Mouse (Mus musculus): ENCODE data around the gene Eif3b. TPM values are rescaled to one million over a fixed set of nuclear protein-coding genes. Genes with fewer than 3 reads are reported as not detected.
"Not testable (repeated sequence)": the region's sequence is repeated elsewhere in the genome, so short reads cannot be mapped to it uniquely, and the experiment has no call there.

The Eif3b gene
- total RNA-seq, 2 experiments from 2014 or later = 83.9 to 86.7 TPM

GRCm38 (mm10) chr5:140455466-140455865, 36.3 kb downstream of the Eif3b start:
- no peak for DNase-seq (ENCODE audit: low spot score in 2 of 2)
- no peak overlapping the region for H3K27ac ChIP-seq
- no peak for TF ChIP-seq CTCF (conservative IDR thresholded peaks at IDR 0.05)
- H3K4me3 ChIP-seq = no peak overlapping the region

DNA sequence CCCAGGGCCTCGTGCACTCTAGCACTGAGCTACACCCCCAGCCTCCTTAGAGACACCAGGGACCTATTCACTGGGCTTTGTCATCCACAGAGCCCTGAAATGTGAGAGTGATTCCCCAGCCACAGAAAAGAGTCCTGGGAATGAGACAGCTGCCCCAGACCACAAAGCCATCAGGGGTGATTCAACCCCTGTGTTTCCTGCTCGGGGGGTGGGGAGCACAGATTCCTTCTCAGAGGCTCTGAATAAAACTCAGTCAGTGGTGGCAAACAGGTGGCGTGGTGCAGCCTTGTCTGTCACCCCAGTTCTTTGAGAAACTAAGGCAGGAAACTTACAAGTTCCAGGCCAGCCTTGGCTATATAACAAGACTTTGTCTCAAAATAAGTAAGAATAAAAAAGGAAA, 42.3 kb downstream of the Eif3b start:
- no peak for DNase-seq (ENCODE audit: low spot score in 2 of 2)
- Histone ChIP-seq H3K4me3 (no peak overlapping the region), H3K27ac (no peak overlapping the region)
- no peak for TF ChIP-seq CTCF (conservative IDR thresholded peaks at IDR 0.05)

DNA sequence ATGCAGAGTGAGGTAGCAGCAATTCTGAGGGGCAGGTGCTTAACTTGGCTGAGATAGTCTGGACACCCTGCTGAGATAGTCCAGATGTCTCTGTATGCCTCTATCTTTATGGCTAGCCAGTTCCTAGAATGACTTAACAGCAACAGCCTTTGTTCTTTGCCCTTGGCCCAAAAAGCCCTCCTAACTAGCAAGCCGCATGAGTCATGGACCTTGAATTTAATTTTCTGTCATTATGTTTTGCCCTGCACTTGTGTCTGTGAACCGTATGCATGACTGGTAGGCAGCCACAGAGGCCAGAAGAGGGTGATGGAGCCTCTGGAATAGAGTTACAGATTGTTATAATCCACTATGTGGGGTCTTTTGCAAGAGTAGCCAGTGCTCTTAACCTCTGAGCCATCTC, 44.0 kb downstream of the Eif3b start:
- not testable (repeated sequence) for DNase-seq (ENCODE audit: low spot score in 2 of 2); H3K4me3 ChIP-seq; H3K27ac ChIP-seq

DNA sequence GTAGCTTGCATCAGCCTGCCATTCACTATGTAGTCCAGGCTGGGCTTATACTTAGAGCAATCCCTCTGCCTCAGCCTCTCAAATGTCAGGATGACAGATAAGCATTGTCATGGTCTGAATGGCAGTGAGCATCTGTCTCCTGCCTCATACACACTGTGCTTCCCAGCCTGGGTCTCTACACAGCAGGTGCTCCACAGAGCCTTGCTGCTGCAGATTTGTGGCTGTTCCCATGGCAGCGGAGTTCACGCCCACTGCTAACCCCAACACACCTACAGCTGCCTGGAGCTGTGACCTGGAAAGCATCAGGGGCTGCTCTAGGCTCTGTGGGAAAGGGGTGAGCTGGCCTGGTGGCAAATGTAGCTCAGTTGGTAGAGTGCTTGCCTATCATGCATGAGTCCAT, 45.8 kb downstream of the Eif3b start:
- Histone ChIP-seq H3K27ac (no peak overlapping the region), H3K4me3 (no peak overlapping the region)
- no peak for DNase-seq (ENCODE audit: low spot score in 2 of 2)
- TF ChIP-seq CTCF (conservative IDR thresholded peaks at IDR 0.05) = no peak

DNA sequence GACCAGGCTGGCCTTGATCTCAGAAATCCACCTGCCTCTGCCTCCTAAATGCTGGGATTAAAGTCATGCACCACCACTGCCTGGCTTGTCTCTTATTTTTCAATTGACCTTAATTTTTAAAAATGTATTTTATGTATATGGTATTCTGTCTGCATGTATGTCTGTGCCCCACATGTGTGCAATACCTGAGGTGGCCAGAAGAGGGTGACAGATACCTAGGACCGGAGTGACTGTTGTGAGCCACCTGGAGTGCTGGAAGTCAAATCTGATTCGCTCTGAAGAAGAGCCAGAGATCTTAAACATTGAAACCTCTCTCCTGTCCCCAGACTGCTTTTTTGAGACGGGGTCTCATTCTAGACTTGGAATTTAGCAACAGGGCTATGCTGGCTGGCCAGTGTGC, 53.2 kb downstream of the Eif3b start:
- no peak overlapping the region for H3K4me3 ChIP-seq
- DNase-seq (ENCODE audit: low spot score in 2 of 2) = no peak
- peak; percentile 48 for TF ChIP-seq CTCF (conservative IDR thresholded peaks at IDR 0.05)
- H3K27ac ChIP-seq = no peak overlapping the region

- TF ChIP-seq CTCF (conservative IDR thresholded peaks at IDR 0.05) = no peak
- Histone ChIP-seq H3K27ac (no peak overlapping the region), H3K4me3 (no peak overlapping the region)
- DNase-seq (ENCODE audit: low spot score in 2 of 2) = no peak
These were observed 62.3 kb downstream of the Eif3b start for GRCm38 (mm10) chr5:140481458-140481857.

DNA sequence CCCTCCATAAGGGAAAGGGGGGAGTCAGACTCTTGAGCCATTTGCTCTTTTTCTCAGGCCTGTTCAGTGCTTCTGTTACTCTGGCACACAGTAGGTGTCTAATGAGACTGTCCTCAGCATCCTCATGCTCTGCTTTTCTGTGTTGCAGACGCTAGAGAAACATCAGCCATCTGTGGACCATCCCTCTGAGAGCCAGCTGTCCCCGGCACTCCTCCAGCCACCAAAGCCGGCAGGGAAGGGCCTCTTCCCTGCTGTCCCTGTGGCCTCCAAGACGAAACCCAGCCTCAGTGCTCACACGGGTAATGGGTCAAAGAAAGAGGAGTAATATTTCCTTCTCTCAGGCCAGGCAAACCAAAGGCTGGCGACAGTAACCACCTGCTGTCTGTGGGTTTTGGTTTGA, 72.0 kb downstream of the Eif3b start:
- no peak for TF ChIP-seq CTCF (conservative IDR thresholded peaks at IDR 0.05)
- no peak overlapping the region for H3K27ac ChIP-seq
- no peak overlapping the region for H3K4me3 ChIP-seq
- no peak for DNase-seq (ENCODE audit: low spot score in 2 of 2)

DNA sequence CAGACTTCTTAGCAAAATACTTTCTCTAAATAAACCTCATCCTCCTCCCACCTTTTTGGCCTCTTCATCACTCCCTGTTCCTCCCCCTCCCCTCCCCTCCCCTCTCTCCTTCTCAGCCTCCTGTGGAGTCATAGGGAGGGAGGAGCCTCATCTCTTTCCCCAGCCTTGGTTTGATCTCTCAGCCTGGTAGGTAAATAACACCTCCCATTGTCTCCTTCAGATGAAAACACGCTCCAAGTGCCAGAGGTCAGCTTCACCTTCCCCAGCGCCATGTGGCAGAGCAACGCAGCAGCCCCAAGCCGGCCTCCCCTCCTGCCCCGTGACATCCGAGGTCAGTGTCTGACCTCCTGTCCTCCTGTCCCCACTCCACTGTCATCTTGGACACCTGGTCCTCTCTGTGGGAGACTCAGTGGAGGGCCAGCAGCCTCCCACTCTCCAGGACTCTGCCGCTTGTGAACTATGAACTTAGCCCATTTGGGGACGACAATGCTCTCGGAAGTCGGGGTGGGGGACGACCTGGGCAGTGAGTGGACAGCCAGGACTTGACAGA, 73.6 kb downstream of the Eif3b start:
- no peak for TF ChIP-seq CTCF (conservative IDR thresholded peaks at IDR 0.05)
- Histone ChIP-seq H3K4me3 (no peak overlapping the region), H3K27ac (no peak overlapping the region)
- no peak for DNase-seq (ENCODE audit: low spot score in 2 of 2)

Small RNAs within 50 kb of the gene (microRNA-seq; reads per million reads assigned to microRNA genes)
- gene Mir7038 = 0.37 to 0.96 reads per million in 2 experiments

Other genes starting within 250 kb of the Eif3b start
- 10 to 100 TPM; 14.3 to 18.1 TPM for gene Mad1l1, start 97.8 kb upstream of the Eif3b start, total RNA-seq (2021)
- gene Nudt1, start 97.7 kb upstream of the Eif3b start, total RNA-seq (2021) = 1 to 10 TPM; 3.7 to 3.8 TPM
- gene Mrm2, start 87.4 kb upstream of the Eif3b start, total RNA-seq (2021) = 10 to 100 TPM in 1 of 2 experiments, 1 to 10 TPM in 1; 9.1 to 10.0 TPM
- gene Snx8, start 30.1 kb upstream of the Eif3b start, total RNA-seq (2021) = 10 to 100 TPM in 1 of 2 experiments, 1 to 10 TPM in 1; 9.8 to 12.1 TPM
- not detected for gene Gm4869, start 26.3 kb downstream of the Eif3b start, total RNA-seq (2021)
- 10 to 100 TPM; 19.5 to 22.0 TPM for gene Chst12, start 86.2 kb downstream of the Eif3b start, total RNA-seq (2021)
- not detected for gene Grifin, start 145.7 kb downstream of the Eif3b start, total RNA-seq (2021)
- 10 to 100 TPM; 23.9 to 24.8 TPM for gene Lfng, start 188.0 kb downstream of the Eif3b start, total RNA-seq (2021)
- gene Ttyh3, start 229.7 kb downstream of the Eif3b start, total RNA-seq (2021) = 100 to 1,000 TPM; 187 to 201 TPM

Measured in layer of hippocampus, adult 2 months (tissue).